7 mouse cellular contexts compared by ENCODE assay signal in genomic region chr19:46532031-46532688, GRCm38 (mm10). TPM values are rescaled to one million over a fixed set of nuclear protein-coding genes. Genes with fewer than 3 reads are reported as not detected.
DNase-seq lines count a peak whose midpoint lies in the region; ATAC-seq and TF ChIP-seq lines count a peak whose summit lies in the region.

No protein-coding gene starts in this region.

- 0 out of 2 replicates have a peak overlapping the region, but pooled peaks have one; percentile 21 for H3K9ac ChIP-seq in forebrain, embryonic 13.5 days
- peak overlapping the region; percentile 60 for H3K9ac ChIP-seq in intestine, embryonic 16.5 days (ENCODE audit: low read depth, low read length)
- peak overlapping the region; percentile 52 for H3K9ac ChIP-seq in lung, embryonic 16.5 days (ENCODE audit: low read length)

- ATAC-seq in forebrain, embryonic 13.5 days, result no peak
- peak; percentile 37 for ATAC-seq in intestine, embryonic 16.5 days
- ATAC-seq in lung, embryonic 16.5 days (ENCODE audit: low read depth), result 0 out of 2 replicates have a peak, but pooled peaks have one; percentile 13

- no peaks in the 10 kb centered on the region for H3K9me3 ChIP-seq in forebrain, embryonic 13.5 days (replicated peaks)
- H3K9me3 ChIP-seq in intestine, embryonic 16.5 days (ENCODE audit: control insufficient read depth, low read length), result no peaks in the 10 kb centered on the region
- no peaks in the 10 kb centered on the region for H3K9me3 ChIP-seq in lung, embryonic 16.5 days (ENCODE audit: control insufficient read depth, low read length)

- H3K27me3 ChIP-seq in thymus, adult 2 months (ENCODE audit: control insufficient read depth, insufficient read depth, low read length), result no peaks in the 10 kb centered on the region
- no peaks in the 10 kb centered on the region for H3K27me3 ChIP-seq in forebrain, embryonic 13.5 days
- H3K27me3 ChIP-seq in intestine, embryonic 16.5 days (replicated peaks; ENCODE audit: control insufficient read depth, insufficient read depth, low read length), result no peaks in the 10 kb centered on the region
- no peaks in the 10 kb centered on the region for H3K27me3 ChIP-seq in lung, embryonic 16.5 days (ENCODE audit: control insufficient read depth, insufficient read depth, low read depth, low read length)

- no peaks in the 10 kb centered on the region for H3K36me3 ChIP-seq in thymus, adult 2 months (ENCODE audit: control insufficient read depth, insufficient read depth, low read length)
- H3K36me3 ChIP-seq in forebrain, embryonic 13.5 days (ENCODE audit: poor library complexity, severe bottlenecking), result peaks cover 18% of the 10 kb centered on the region
- H3K36me3 ChIP-seq in intestine, embryonic 16.5 days (ENCODE audit: control insufficient read depth, insufficient read depth, low read length), result no peaks in the 10 kb centered on the region
- no peaks in the 10 kb centered on the region for H3K36me3 ChIP-seq in lung, embryonic 16.5 days (ENCODE audit: control insufficient read depth, insufficient read depth, low read length)

- no peak overlapping the region for H3K4me3 ChIP-seq in thymus, adult 2 months (ENCODE audit: control insufficient read depth, insufficient read depth, low read length)
- no peak overlapping the region for H3K4me3 ChIP-seq in forebrain, embryonic 13.5 days
- no peak overlapping the region for H3K4me3 ChIP-seq in intestine, embryonic 16.5 days (ENCODE audit: low read length)
- no peak overlapping the region for H3K4me3 ChIP-seq in lung, embryonic 16.5 days (ENCODE audit: low read length)

- H3K4me1 ChIP-seq in thymus, adult 2 months (replicated peaks; ENCODE audit: control insufficient read depth, insufficient read depth, low read length), result peaks cover 59% of the 10 kb centered on the region
- H3K4me1 ChIP-seq in forebrain, embryonic 13.5 days, result peaks cover 67% of the 10 kb centered on the region
- peaks cover 61% of the 10 kb centered on the region for H3K4me1 ChIP-seq in intestine, embryonic 16.5 days (ENCODE audit: control insufficient read depth, insufficient read depth, low read length)
- peaks cover 64% of the 10 kb centered on the region for H3K4me1 ChIP-seq in lung, embryonic 16.5 days (replicated peaks; ENCODE audit: control insufficient read depth, insufficient read depth, low read length)

- H3K27ac ChIP-seq in thymus, adult 2 months (ENCODE audit: control insufficient read depth, insufficient read depth, low read length), result peak overlapping the region; percentile 62
- H3K27ac ChIP-seq in forebrain, embryonic 13.5 days, result peak overlapping the region; percentile 62
- peak overlapping the region; percentile 89 for H3K27ac ChIP-seq in intestine, embryonic 16.5 days (ENCODE audit: low read length)
- H3K27ac ChIP-seq in lung, embryonic 16.5 days (ENCODE audit: low read length), result peak overlapping the region; percentile 94

- TF ChIP-seq POLR2A in thymus, adult 2 months (IDR thresholded peaks at IDR 0.05; ENCODE audit: control insufficient read depth, extremely low read depth, insufficient read depth, low read length, poor library complexity), result no peak

- DNase-seq in thymus, adult 2 months, result peak; percentile 44
- DNase-seq in thymus, adult 18-20 months, result no peak
- DNase-seq in thymus, postnatal 4 days, result peak; percentile 61
- DNase-seq in frontal cortex, adult 2 months (ENCODE audit: extremely low spot score in 1 of 2, low spot score in 1 of 2), result no peak

- no peak for TF ChIP-seq CTCF in thymus, adult 2 months (IDR thresholded peaks at IDR 0.05; ENCODE audit: borderline replicate concordance, control insufficient read depth, extremely low read depth, insufficient read depth, low read length, poor library complexity)

- 28% methylated on average over 10 of the region's 10 CpGs for WGBS in thymus, adult 2 months
- 5% methylated on average over 10 of the region's 10 CpGs for WGBS in forebrain, embryonic 13.5 days
- WGBS in intestine, embryonic 16.5 days, result 30% methylated on average over 10 of the region's 10 CpGs
- 10% methylated on average over 10 of the region's 10 CpGs for WGBS in lung, embryonic 16.5 days

- peak overlapping the region; percentile 28; the same call in 1 of the 2 replicates for H3K4me2 ChIP-seq in forebrain, embryonic 13.5 days
- no peak overlapping the region for H3K4me2 ChIP-seq in intestine, embryonic 16.5 days (ENCODE audit: low read depth, low read length)
- peak overlapping the region; percentile 19; the same call in 1 of the 2 replicates for H3K4me2 ChIP-seq in lung, embryonic 16.5 days (ENCODE audit: low read depth, low read length)

RNA-seq across cellular contexts. Expression of gene Trim8, which starts 30.7 kb away (rescaled TPM):
- 57.9 and 78.2 TPM in 2 replicates for polyA plus RNA-seq in thymus, adult 2 months (2012; rRNA removed)
- polyA plus RNA-seq in forebrain, embryonic 13.5 days (2015; fragmentation: Nextera tagmentation; extraction: Ambion mirVana), result 22.5 and 22.6 TPM in 2 replicates
- 10.1 and 13.7 TPM in 2 replicates for polyA plus RNA-seq in intestine, embryonic 16.5 days (2015; fragmentation: Nextera tagmentation; extraction: Ambion mirVana)
- polyA plus RNA-seq in lung, embryonic 16.5 days (2015; fragmentation: Nextera tagmentation; extraction: Ambion mirVana), result 22.4 and 24.9 TPM in 2 replicates
- 58.6 and 60.6 TPM in 2 replicates for polyA plus RNA-seq in frontal cortex, adult 2 months (2012; rRNA removed)

RNA-seq across cellular contexts. Expression of gene Arl3, which starts 40.8 kb away (rescaled TPM):
- polyA plus RNA-seq in thymus, adult 2 months (2012; rRNA removed), result 17.0 and 21.6 TPM in 2 replicates
- 233 and 245 TPM in 2 replicates for polyA plus RNA-seq in forebrain, embryonic 13.5 days (2015; fragmentation: Nextera tagmentation; extraction: Ambion mirVana)
- 53.9 and 64.5 TPM in 2 replicates for polyA plus RNA-seq in intestine, embryonic 16.5 days (2015; fragmentation: Nextera tagmentation; extraction: Ambion mirVana)
- 113 and 118 TPM in 2 replicates for polyA plus RNA-seq in lung, embryonic 16.5 days (2015; fragmentation: Nextera tagmentation; extraction: Ambion mirVana)
- polyA plus RNA-seq in frontal cortex, adult 2 months (2012; rRNA removed), result 249 and 253 TPM in 2 replicates

RNA-seq across cellular contexts. Expression of gene Sfxn2, which starts 41.0 kb away (rescaled TPM):
- polyA plus RNA-seq in thymus, adult 2 months (2012; rRNA removed), result 5.6 and 6.5 TPM in 2 replicates
- 12.4 and 13.2 TPM in 2 replicates for polyA plus RNA-seq in forebrain, embryonic 13.5 days (2015; fragmentation: Nextera tagmentation; extraction: Ambion mirVana)
- 16.7 and 18.1 TPM in 2 replicates for polyA plus RNA-seq in intestine, embryonic 16.5 days (2015; fragmentation: Nextera tagmentation; extraction: Ambion mirVana)
- polyA plus RNA-seq in lung, embryonic 16.5 days (2015; fragmentation: Nextera tagmentation; extraction: Ambion mirVana), result 24.6 and 28.4 TPM in 2 replicates
- 6.0 and 7.5 TPM in 2 replicates for polyA plus RNA-seq in frontal cortex, adult 2 months (2012; rRNA removed)

Comparison
In these comparisons a context has a peak if more than half of its experiments do, and no peak if none do; other contexts are left out.
1. DNase-seq: peak in thymus, adult 2 months (single experiment) and thymus, postnatal 4 days (single experiment); none in thymus, adult 18-20 months (0 of 2) and frontal cortex, adult 2 months (0 of 2).
2. Peak in every context shown above with its lines, with median percentiles within 50 percentile points of each other: H3K27ac ChIP-seq and H3K9ac ChIP-seq.